Mouse (Mus musculus) naive thymus-derived CD4-positive, alpha-beta T cell, adult 2 months (primary cell): ENCODE data around the gene Shroom1.

Experiments
- DNase-seq: peaks from one replicate; pipeline ENCODE4 v3.0.0-alpha.2; 2011; ENCODE audit warnings: low read depth

The Shroom1 gene

DNA sequence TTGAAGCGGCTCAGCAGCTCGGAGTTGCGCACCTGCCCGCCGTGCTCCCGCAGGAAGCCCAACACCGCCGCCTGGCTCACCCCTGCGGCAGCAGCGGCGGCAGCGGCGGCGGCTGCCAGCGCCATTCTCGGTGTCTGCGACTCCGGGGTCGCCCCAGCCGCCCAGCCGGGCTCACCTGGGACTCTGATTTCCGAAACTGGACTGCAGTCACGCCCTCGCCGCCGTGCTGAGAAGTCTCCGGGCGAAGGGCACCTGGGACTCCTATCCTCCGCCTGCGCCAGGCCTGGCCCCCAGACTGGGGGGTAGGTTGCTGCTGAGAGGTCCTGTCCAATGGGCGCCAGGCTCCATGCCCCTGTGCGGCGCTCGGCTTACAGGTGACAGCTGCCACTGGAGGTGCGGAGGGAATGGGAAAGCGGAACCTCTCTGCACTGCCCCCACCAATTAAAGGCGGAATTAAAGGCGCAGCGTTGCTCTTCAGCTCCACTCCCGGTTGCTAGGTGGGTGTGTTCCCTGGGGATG, 22.8 kb downstream of the Shroom1 start, which contains the start of the genes Gm9945 and Sowaha:
Gene Gm9945, plus strand, starts transcription at position 384 of the 519 bp plus-strand sequence.
Gene Sowaha, minus strand, starts transcription at position 492 of the 519 bp plus-strand sequence.
- DNase-seq = no peak

DNA sequence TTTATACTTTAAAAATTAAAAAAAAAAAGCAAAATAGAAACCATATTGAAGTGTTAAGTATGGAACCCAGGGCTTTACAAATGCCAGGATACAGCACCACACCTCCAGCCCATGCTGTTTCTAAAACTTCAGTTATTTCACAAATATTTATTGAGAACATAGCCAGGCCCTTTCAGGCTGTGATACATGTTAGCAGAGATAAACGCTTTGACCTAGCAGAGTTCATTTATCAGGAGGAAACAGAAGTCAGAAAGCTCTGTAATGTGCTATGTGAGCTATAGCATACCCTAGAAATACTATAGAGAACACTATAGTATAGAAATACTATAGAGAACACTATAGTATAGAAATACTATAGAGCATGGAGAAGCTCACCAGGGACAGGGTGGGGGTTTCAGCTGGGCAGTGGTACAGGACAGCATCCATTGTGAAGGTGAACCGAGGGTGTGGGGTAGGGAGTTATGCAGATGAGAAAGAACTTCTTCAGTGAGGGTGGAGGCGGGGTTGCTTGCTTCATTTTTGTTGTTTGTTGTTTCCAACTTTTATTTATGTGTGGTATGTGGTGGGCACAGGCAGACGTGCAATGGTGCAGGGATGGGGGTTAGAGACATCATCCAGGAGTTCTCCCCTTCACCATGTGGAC, 24.2 kb downstream of the Shroom1 start:
- DNase-seq = no peak

DNA sequence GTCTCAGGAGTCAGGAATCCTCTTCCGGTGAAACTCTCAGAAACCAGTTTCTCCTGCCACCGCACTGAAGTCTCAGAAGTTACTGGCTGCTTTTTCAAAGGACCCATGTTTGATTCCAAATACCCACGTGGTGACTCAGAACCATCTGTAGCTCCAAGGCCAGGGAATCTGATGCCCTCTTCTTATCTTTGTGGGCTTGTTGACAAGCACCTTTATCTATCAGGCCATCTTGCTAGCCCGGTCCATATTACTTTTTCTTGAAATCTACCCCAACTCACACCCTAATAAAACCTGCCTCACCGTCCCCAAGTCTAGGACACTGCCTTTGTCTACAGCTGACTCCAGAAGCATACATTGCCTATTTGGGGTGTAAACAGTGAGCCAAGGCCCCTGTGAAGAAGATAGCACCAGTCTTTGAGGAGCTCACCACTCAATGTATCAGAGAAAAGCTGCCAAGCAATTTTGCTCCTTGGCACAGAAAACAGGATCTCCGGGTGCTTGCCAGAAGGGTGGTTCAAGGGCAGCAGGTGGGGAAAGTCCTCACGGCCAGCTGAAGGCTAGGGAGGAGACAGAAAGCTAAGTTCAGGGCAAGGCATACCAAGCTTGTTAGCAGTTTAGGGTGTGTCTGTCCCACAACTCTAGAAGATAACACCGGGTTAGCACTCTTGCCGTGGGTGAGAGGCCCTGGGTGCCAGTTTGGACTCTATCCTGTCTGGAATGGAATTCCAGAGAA, 26.3 kb downstream of the Shroom1 start:
- DNase-seq = no peak

DNA sequence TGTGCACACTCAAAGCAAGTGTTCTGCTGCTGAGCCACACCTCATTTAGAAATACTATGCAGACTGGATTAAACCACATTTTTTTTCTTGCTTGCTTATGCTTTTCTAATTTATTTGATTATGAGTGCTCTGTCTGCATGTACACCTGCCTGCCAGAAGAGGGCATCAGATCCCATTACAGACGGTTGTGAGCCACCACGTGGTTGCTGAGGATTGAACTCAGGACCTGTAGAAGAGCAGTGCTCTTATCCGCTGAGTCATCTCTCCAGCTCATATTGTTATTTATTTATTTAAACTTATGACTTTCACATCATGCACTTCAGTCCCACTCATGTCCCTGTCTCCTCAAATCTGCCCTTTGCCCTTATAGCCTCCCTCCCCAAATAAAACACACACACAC, 28.7 kb downstream of the Shroom1 start:
- DNase-seq = no peak

DNA sequence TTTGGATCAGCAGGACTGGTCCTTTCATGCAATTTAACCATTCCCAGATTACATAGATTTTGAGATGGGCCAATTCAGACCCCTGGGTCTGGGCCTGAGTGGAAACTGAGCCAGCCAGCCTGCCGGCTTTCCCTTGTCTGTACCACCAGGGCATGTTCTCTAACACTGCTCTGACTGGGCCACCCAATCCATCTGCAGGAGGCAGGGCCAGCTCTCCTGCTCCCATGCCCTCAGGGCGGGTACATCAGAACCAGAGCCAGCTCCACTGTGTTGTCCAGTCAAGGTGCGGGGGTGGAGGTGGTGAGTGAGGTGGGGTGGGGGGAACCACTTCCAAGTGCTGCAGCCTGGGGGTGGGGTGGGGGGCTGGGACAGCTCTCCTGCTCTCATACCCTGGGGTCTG, 29.3 kb downstream of the Shroom1 start:
- DNase-seq = no peak

DNA sequence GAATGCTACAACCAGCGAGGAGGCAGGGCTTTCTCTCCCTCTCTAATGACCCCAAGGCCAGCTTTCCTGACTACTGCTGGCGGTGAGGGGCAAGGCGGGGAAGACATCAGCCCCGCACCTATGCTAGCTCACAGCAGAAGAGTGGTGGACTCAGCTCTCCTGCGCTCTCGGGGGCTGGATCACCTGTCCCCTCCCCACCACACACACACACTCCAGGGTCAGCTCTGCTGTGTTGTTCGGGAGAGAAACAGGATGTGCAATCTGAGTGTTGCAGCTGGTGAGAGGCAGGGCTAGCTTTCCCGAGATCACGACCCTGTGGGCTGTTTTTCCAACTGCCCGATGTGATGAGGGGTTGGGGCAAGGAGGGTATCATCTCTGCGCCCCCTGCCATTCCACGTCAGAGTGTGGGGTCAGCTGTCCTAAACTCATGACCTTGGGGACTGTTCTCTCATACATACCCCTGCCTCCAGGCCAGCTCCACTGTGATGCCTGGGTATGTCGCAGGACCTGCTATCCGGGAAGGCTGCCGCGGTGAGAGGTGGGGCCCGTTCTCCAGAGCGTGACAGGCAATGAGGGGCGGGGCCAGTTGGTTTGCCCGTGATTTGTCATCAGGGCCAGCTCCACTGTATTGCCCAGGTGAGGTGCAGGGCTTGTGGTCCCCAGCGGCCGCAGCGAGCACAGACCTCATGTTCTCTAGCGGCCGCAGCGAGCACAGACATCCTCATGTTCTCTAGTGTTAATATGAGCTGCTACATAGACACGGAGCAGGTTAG, 30.0 kb downstream of the Shroom1 start:
- DNase-seq = no peak

DNA sequence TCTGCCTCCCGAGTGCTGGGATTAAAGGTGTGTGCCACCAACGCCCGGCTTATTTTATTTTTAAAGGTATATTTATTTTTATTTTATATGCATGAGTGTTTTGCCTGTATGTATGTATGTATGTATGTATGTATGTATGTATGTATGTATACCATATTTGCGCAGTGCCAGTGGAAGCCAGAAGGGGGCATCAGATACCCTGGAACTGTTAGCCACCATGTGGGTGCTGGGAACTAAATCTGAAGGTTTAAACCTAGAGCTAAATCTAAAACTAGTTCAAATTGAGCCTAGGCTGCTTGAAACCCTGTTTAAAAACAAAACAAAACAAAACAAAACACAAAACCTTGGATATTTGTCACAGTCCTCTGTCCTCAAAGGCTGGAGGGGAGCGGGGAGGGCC, 32.0 kb downstream of the Shroom1 start:
- DNase-seq = no peak

DNA sequence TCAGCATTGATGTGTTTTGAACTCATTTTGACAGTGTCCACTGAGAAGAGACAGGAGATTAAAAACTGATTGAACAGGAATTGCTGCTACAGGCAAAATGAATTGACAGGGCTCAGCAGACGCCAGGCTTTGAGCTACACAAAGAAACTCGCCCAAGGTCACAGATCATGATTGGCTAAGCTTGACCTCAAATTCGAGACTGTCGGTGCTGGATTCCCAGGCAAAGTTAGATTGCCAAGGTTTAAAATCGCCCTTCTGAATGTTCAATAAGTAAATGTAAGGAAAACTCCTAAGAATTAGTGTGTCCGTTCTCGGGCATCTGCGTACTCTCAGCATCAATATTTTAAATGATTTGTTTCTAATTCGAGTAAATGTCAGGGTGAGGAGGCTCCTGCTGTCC, 32.4 kb downstream of the Shroom1 start:
- DNase-seq = no peak

DNA sequence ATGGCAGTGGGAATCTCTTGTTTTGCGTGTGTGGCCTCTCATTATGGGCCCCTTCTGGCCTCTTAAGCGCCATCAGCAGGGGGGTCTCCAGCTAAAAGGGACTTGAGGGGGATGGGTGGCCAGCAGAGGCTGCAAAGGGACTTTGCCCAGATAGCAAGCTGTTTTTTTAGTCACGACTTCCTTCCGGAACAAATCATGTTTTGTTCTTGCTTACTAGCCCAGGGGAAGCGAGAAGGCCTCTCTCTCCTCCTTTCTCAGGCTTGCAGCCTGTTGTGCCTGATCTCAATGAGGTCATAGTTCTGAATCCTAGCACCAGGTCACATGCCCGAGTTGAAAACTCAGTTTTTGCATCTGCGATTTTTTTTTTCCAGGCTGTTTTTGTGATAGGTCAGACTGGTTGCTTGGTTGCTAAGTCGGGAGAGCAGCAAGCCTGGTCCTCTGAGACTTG, 35.0 kb downstream of the Shroom1 start:
- DNase-seq = no peak

DNA sequence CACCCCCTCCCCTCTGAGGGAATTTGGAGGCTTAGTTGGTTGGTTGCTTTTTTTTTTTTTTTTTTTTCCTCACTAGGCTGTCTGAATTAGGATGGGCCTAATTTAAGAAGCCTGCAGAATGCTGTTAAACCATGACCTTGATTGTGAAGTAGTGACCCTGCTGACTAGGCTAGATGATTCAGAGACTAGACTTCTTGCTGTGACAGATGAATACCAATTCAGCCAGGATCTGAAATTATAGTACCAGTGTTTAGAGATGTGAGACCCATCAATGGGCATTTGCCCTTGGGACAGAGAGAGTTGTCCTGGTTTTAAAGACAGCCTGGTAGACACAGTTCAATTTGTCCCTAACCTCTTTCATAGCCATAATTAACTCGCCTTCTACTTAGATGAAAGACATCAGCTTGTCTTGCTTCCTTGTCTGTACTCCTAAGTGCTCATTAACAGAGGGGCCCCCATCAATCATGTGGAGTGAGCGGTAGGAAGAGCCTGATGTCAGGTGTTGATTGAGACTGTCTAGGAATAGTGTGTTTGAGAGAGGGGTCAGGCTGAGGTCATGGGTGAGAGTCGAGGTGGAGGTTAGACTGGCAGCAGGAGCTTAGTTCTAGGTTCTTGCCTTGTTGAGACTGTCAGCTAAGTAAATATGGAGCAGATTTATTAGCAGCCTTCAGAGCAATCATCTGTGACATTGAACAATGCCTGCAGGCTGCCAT, 36.4 kb downstream of the Shroom1 start:
- no peak for DNase-seq

DNA sequence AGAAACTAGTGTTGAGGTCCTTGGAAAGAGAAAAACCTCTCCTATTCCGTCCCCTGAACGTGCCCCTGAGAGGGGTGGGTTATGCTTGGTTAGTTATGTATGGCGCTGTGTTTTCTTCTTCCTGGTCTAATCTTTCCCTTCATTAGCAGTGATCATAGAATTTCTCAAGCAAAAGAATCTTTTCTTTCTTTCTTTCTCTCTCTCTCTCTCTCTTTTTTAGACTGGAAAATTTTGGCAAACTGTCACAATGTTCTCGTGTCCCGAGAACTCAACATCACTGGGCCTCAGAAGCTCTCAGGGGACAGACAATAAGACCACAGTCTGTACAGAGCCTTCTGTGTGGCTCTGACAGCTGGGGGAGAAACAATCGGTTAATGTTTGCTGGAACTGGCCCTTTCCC, 38.4 kb downstream of the Shroom1 start:
- DNase-seq = no peak

DNA sequence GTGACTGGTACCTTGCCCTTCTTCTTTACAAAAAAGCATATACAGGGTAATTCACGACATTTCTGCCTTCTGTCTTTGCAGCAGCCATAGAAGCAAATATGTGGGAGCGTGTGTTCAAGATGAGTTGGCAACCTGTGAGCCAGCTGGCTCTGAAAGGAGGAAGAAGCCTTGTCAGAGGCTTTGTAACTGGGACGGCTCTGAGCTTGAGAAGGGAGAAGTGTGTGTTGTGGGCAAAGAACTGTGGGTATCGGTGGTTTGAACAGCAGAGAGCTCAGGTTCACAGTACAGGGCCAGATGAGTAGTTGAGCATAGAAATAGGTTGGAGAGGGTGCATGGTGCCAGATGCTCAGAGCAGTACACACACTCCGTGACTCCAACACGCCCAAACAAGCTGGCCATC, 39.9 kb downstream of the Shroom1 start:
- DNase-seq = no peak

DNA sequence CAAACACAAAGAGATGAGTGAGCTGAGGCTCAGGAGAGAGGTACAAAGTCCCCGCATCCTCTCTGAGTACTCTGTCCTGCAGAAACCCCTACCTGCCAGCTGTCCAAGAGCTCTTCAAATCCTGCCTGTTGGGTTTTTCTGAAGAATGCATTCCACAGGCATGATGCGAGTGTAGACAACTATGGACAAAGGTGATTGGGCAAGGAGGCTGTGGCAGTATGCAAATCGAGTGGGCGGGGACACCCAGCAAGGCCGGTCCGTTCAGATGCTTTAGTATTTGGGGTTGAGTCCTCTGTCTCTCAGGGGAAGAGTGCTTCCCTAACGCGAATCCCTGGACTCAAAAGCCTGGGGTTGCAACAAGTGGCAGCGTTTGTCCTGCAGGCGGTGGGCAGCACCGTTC, 43.6 kb downstream of the Shroom1 start:
- DNase-seq = no peak

DNA sequence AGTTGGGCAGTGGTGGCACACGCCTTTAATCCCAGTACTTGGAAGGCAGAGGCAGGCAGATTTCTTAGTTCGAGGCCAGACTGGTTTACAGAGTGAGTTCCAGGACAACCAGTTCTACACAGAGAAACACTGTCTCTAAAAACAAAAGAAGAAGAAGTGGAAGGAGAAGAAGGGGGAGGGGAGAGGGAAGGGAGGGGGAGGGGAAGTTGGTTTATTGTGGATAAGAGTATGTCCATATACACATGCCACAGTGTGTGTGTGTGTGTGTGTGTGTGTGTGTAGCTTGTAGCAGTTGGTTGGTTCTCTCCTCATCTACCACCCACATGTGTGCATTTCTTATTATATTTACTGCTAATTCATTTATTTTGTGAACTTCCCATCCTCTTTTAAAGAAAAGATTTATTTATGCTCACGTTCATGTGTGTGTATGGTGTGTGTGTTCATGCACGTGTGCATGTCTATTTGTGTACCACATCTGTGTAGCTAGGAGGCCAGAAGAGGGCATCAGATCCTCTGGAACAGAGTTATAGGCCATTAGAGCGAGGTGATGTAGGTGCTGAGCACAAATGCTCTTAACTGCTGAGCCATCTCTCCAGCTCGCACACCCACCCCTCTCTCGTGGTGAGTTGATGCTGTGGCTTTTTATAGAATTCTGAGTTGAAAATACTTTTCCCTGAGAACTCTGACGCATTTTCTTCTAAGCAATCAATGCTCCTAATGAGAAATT, 45.2 kb downstream of the Shroom1 start:
- DNase-seq = no peak

DNA sequence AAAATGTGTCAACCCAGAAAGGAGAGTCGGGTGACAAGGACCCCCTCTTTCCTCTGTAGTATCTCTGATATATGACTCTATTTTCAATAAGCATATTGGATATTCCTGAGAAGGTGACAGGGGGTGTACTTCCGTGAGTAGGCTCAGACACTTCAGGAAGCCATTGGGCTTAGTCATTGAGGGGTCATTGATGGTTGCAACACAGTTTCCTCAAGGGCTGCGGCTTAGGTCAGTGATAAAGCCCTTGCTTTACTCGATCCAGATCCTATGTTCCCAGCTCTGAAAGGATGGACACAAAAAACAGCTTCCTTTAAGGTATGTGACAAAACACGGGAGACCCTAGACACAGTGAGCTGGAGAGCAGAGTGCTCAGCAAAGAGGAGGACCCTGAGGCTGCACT, 46.7 kb downstream of the Shroom1 start:
- DNase-seq = no peak

DNA sequence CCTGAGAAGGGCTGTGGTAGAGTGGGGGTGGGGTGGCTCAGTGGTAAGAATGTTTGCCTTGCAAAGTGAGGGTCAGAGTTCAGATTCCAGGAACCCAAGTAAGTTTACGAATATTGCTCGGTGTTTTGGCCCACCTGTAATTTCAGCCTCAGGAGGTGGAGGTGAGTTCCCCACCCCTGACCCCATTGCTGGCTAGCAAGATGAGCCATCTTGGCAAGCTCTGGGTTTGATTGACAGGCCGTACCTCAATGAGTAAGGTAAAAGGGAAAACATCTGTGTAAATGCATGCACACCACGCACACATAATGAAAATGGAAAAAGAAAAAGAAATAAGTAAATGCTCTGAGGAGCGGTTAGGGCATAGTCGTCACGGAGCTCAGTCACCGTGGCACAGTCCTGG, 47.4 kb downstream of the Shroom1 start:
- DNase-seq = no peak

DNA sequence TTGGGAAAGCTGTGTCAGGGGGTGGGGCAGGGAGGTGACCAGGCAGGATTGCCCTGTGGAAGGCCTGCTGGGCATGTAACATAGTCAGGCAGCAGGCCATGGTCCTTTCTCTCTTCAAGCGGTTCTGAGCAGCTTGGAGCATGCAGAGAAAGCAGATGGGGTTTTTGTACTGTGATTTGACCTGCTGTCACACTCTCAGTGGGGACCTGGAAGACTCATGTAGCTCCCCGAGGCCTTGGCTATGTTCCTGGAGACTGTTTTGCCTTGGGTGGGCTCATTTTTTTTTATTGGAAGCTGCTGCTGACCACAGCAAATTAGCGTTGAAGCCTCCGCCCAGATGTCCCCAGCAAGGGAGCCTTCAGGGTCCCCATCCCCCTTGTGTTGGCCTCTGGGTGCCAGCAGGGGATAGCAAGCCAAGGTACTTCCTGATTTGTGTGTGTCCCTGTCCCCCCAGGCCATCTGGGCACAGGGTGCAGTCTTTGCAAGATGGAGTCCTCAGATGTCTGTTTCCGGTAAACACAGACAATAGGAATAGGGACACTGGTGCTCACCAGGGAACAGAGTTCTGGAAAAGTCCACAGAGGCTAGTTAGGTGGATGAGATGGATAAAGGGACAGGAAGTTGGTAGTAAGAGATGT, 48.1 kb downstream of the Shroom1 start:
- DNase-seq = no peak

DNA sequence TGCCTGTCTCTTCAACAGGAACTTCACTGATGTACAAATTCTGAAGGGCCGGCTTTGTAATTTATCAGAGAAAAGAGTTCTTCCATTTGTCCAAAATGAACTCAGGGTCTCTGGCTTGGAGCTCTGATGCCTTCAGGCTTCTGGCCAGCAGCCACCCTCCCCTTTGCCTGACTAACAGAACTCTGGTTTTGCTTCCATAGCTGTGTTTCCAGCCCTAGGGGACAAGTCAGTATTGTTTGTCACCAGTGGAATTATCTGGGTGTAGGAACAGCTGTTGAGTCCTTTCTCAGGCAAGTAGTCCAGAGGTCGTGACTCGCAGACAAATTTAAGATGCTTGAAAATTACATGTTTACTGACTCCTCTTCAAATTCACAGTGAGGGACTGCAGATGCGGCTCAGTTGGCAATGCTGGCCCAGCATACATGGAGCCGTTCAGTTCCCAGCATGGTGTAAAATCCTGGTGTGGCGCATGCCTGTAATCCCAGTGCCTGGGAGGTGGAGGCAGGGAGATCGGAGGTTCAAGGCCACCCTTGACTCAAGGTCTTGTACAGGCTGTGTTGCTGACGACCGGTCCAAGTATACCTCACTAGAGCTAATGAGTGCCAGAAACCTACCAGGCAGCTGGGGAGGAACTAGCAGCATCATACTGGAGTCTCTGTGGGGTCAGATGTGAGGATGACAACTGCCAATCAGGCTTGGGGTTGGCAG, 50.2 kb downstream of the Shroom1 start:
- DNase-seq = no peak

DNA sequence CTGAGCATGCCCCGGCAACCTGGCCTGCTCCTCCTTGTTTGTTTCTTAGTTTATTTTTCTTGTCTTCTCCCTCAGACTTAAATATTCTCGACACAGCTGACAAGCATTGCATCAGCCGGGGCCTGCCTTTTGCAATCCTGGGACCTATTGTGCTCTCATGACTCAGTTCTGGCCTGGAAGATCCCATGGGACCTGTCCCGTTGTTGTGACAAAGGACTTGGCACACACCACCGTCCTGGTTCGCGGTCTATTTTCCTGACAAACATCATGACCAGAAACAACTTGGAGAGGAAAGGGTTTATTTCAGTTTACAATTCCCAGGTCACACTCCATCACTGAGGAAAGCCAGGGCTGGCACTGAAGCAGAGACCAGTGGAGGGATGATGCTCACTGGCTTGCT, 51.1 kb downstream of the Shroom1 start:
- DNase-seq = no peak

DNA sequence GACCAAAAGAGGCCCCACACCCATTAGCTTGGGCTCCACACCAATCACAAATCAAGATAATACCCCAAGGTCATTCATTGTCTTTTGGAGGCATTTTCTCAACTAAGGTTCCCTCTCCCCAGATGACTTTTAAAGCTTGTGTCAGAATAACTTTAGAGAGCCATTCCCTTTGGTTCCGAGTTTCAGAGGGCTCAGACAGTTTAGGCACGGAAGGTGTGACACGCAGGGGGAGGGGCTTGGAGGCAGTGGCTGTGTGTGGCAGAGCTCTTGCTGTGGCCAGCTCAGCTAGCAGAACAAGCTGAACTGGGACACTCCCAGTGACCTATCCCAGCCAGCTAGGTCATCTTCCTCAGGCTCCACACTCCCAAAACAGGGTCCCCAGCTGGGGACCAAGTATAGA, 51.6 kb downstream of the Shroom1 start:
- DNase-seq = no peak
